ENCODE assay signal across 13 mouse cellular contexts in the genomic region with DNA sequence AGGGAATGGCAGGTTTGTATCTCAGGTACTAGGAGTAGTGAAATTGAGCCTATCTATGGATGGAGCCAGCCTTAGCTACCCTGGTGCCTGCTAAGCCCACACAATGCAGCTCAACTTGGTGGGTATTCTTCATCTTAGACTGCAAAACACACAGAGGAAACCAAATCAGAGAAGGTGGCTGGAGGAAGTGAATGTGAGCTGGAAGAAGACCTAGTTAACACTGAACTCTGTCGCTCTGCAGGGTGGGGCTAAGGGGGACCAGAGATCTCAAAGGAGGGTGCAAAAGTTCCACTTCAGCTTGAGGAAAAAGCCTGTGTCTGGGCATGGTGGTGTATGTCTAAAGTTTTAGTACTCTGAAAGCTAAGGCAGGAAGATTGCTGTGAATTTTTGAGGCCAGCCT. TPM values are rescaled to one million over a fixed set of nuclear protein-coding genes. Genes with fewer than 3 reads are reported as not detected.
DNase-seq lines count a peak whose midpoint lies in the region; ATAC-seq and TF ChIP-seq lines count a peak whose summit lies in the region.
"Had no signal": no experiment of that assay in that cellular context is flagged by ENCODE, and none has a peak within 500 bp of the region (broad histone marks: within the 10 kb centered on the region; RNA-seq: fewer than 3 reads in every experiment).

No protein-coding gene starts in this region.

- DNase-seq in spleen, adult 2 months (ENCODE audit: low read depth in 1 of 2, low spot score in 2 of 2): peak in 1 of 2 experiments; percentile 19
- DNase-seq in spleen, postnatal 4 days (ENCODE audit: low spot score in 2 of 2): no peak
- peak; percentile 66 for DNase-seq in thymus, postnatal 25 days
- no peak for DNase-seq in layer of hippocampus, adult 9-11 months
- DNase-seq in right cerebral cortex, adult 18-20 months: no peak
- DNase-seq: cerebellum, postnatal 25 days had no signal

- H3K4me1 ChIP-seq in spleen, adult 2 months (ENCODE audit: control insufficient read depth, insufficient read depth, insufficient read length): peaks cover 8% of the 10 kb centered on the region; the same call in 1 of the 2 replicates
- H3K4me1 ChIP-seq in megakaryocyte, embryonic 14.5 days: peaks cover 46% of the 10 kb centered on the region
- H3K4me1 ChIP-seq in hindbrain, embryonic 12.5 days: peaks cover 8% of the 10 kb centered on the region
- H3K4me1 ChIP-seq: midbrain, embryonic 15.5 days had no signal

- TF ChIP-seq CTCF in spleen, adult 2 months (IDR thresholded peaks at IDR 0.05; ENCODE audit: extremely low read depth, insufficient read depth, insufficient read length, insufficient replicate concordance): no peak

- H3K36me3 ChIP-seq in spleen, adult 2 months (ENCODE audit: control insufficient read depth, insufficient read depth, low read length): no peaks in the 10 kb centered on the region
- no peaks in the 10 kb centered on the region for H3K36me3 ChIP-seq in megakaryocyte, embryonic 14.5 days (replicated peaks; ENCODE audit: low read length)
- H3K36me3 ChIP-seq in hindbrain, embryonic 12.5 days: no peaks in the 10 kb centered on the region
- H3K36me3 ChIP-seq: embryonic facial prominence, embryonic 15.5 days; forebrain, embryonic 15.5 days; midbrain, embryonic 15.5 days had no signal

- WGBS in spleen, adult 2 months: 9% methylated on average over 1 of the region's 1 CpGs
- WGBS in hindbrain, embryonic 12.5 days: 48% methylated on average over 1 of the region's 1 CpGs

- peak; percentile 14; the same call in 1 of the 2 replicates for ATAC-seq in granulocyte monocyte progenitor cell, adult 5-6 weeks (replicated peaks; ENCODE audit: poor library complexity, severe bottlenecking)
- ATAC-seq in hindbrain, embryonic 12.5 days (ENCODE audit: low FRiP score): no peak
- ATAC-seq: forebrain, embryonic 15.5 days; midbrain, embryonic 15.5 days had no signal

- no peak for TF ChIP-seq POLR2A in spleen, adult 2 months (IDR thresholded peaks at IDR 0.05; ENCODE audit: low read depth, low read length)

- H3K4me3 ChIP-seq in spleen, adult 2 months (ENCODE audit: extremely low read depth, insufficient read depth, insufficient read length): no peak overlapping the region
- peak overlapping the region; percentile 91 for H3K4me3 ChIP-seq in megakaryocyte, embryonic 14.5 days (replicated peaks)
- H3K4me3 ChIP-seq in hindbrain, embryonic 12.5 days: no peak overlapping the region
- H3K4me3 ChIP-seq: embryonic facial prominence, embryonic 15.5 days; forebrain, embryonic 15.5 days; left cerebral cortex, adult 2 months; midbrain, embryonic 15.5 days had no signal

- H3K4me2 ChIP-seq in hindbrain, embryonic 12.5 days (replicated peaks): no peak overlapping the region

- no peaks in the 10 kb centered on the region for H3K9me3 ChIP-seq in megakaryocyte, embryonic 14.5 days
- H3K9me3 ChIP-seq in hindbrain, embryonic 12.5 days (replicated peaks): no peaks in the 10 kb centered on the region
- H3K9me3 ChIP-seq: embryonic facial prominence, embryonic 15.5 days; forebrain, embryonic 15.5 days; midbrain, embryonic 15.5 days had no signal

- no peaks in the 10 kb centered on the region for H3K27me3 ChIP-seq in spleen, adult 2 months (ENCODE audit: control insufficient read depth, insufficient read depth, low read length)
- peaks cover 27% of the 10 kb centered on the region for H3K27me3 ChIP-seq in megakaryocyte, embryonic 14.5 days (replicated peaks)
- H3K27me3 ChIP-seq in hindbrain, embryonic 12.5 days: peaks cover 19% of the 10 kb centered on the region

- H3K9ac ChIP-seq in hindbrain, embryonic 12.5 days: no peak overlapping the region
- H3K9ac ChIP-seq: embryonic facial prominence, embryonic 15.5 days; forebrain, embryonic 15.5 days; midbrain, embryonic 15.5 days had no signal

- H3K27ac ChIP-seq in spleen, adult 2 months (ENCODE audit: insufficient read depth, low read length): peak overlapping the region; percentile 46; the same call in 1 of the 2 replicates
- no peak overlapping the region for H3K27ac ChIP-seq in hindbrain, embryonic 12.5 days
- H3K27ac ChIP-seq: embryonic facial prominence, embryonic 15.5 days; forebrain, embryonic 15.5 days; left cerebral cortex, adult 2 months; midbrain, embryonic 15.5 days had no signal

RNA-seq across cellular contexts. Expression of a gene that starts 6.7 kb away (rescaled TPM):
- polyA plus RNA-seq in spleen, adult 2 months (2012; rRNA removed): 1.5 and 2.4 TPM in 2 replicates
- total RNA-seq in granulocyte monocyte progenitor cell, adult 5-6 weeks (2014; fragmentation: Nextera tagmentation): not detected in 2 replicates
- total RNA-seq in granulocyte monocyte progenitor cell, adult 5-6 weeks (2017): 0.22 TPM in 1 of 2 replicates, not detected in the other
- polyA plus RNA-seq in megakaryocyte, embryonic 14.5 days (2012; ENCODE audit: insufficient read depth, low replicate concordance): not detected in 2 replicates
- polyA plus RNA-seq in hindbrain, embryonic 12.5 days (2016; fragmentation: Nextera tagmentation; extraction: Ambion mirVana): 3.0 and 3.5 TPM in 2 replicates

RNA-seq across cellular contexts. Expression of a gene that starts 8.2 kb away (rescaled TPM):
- polyA plus RNA-seq in spleen, adult 2 months (2012; rRNA removed): 1.8 TPM in 2 replicates
- total RNA-seq in granulocyte monocyte progenitor cell, adult 5-6 weeks (2014; fragmentation: Nextera tagmentation): 6.2 and 6.7 TPM in 2 replicates
- total RNA-seq in granulocyte monocyte progenitor cell, adult 5-6 weeks (2017): 7.0 and 13.9 TPM in 2 replicates
- polyA plus RNA-seq in megakaryocyte, embryonic 14.5 days (2012; ENCODE audit: insufficient read depth, low replicate concordance): 1.0 and 1.5 TPM in 2 replicates
- 15.7 TPM in 2 replicates for polyA plus RNA-seq in hindbrain, embryonic 12.5 days (2016; fragmentation: Nextera tagmentation; extraction: Ambion mirVana)

RNA-seq across cellular contexts. Expression of a gene that starts 29.5 kb away (rescaled TPM):
- 17.1 and 17.3 TPM in 2 replicates for polyA plus RNA-seq in spleen, adult 2 months (2012; rRNA removed)
- total RNA-seq in granulocyte monocyte progenitor cell, adult 5-6 weeks (2014; fragmentation: Nextera tagmentation): 26.3 and 40.3 TPM in 2 replicates
- 21.9 and 26.1 TPM in 2 replicates for total RNA-seq in granulocyte monocyte progenitor cell, adult 5-6 weeks (2017)
- 0.84 TPM in 1 of 2 replicates, not detected in the other for polyA plus RNA-seq in megakaryocyte, embryonic 14.5 days (2012; ENCODE audit: insufficient read depth, low replicate concordance)
- 8.5 and 9.1 TPM in 2 replicates for polyA plus RNA-seq in hindbrain, embryonic 12.5 days (2016; fragmentation: Nextera tagmentation; extraction: Ambion mirVana)

RNA-seq across cellular contexts. Expression of a gene that starts 41.9 kb away (rescaled TPM):
- 62.7 and 62.8 TPM in 2 replicates for polyA plus RNA-seq in spleen, adult 2 months (2012; rRNA removed)
- total RNA-seq in granulocyte monocyte progenitor cell, adult 5-6 weeks (2014; fragmentation: Nextera tagmentation): 77.4 and 94.9 TPM in 2 replicates
- total RNA-seq in granulocyte monocyte progenitor cell, adult 5-6 weeks (2017): 61.3 and 96.4 TPM in 2 replicates
- 7.6 and 33.7 TPM in 2 replicates for polyA plus RNA-seq in megakaryocyte, embryonic 14.5 days (2012; ENCODE audit: insufficient read depth, low replicate concordance)
- polyA plus RNA-seq in hindbrain, embryonic 12.5 days (2016; fragmentation: Nextera tagmentation; extraction: Ambion mirVana): 2.6 and 3.6 TPM in 2 replicates

RNA-seq across cellular contexts. Expression of a gene that starts 47.9 kb away (rescaled TPM):
- polyA plus RNA-seq in spleen, adult 2 months (2012; rRNA removed): 3.4 and 4.6 TPM in 2 replicates
- total RNA-seq in granulocyte monocyte progenitor cell, adult 5-6 weeks (2014; fragmentation: Nextera tagmentation): 6.7 and 8.8 TPM in 2 replicates
- total RNA-seq in granulocyte monocyte progenitor cell, adult 5-6 weeks (2017): 2.9 and 3.2 TPM in 2 replicates
- 0.31 TPM in 1 of 2 replicates, not detected in the other for polyA plus RNA-seq in megakaryocyte, embryonic 14.5 days (2012; ENCODE audit: insufficient read depth, low replicate concordance)
- polyA plus RNA-seq in hindbrain, embryonic 12.5 days (2016; fragmentation: Nextera tagmentation; extraction: Ambion mirVana): 0.36 and 0.52 TPM in 2 replicates
